Mouse (Mus musculus) adrenal gland, postnatal 25 days (tissue): ENCODE results near the gene Olfr901. TPM values are rescaled to one million over a fixed set of nuclear protein-coding genes. Genes with fewer than 3 reads are reported as not detected.
"Not testable (repeated sequence)": the region's sequence is repeated elsewhere in the genome, so short reads cannot be mapped to it uniquely, and the experiment has no call there.

Experiments
- DNase-seq: peaks from one replicate; pipeline ENCODE4 v3.0.0; 2021; ENCODE audit warnings: mixed read lengths
- long read RNA-seq: library from polyadenylated mRNA; stranded (forward); transcript quantifications from one replicate; pipeline ENCODE4 v2.0.0, GENCODE M21; 2021
- total RNA-seq: library from RNA; stranded (reverse); gene quantifications from 2 replicates; pipeline ENCODE4 v1.2.3, GENCODE M21; 2021

Olfr901 gene
- not detected in 2 replicates for total RNA-seq
- long read RNA-seq = 0 reads

DNA sequence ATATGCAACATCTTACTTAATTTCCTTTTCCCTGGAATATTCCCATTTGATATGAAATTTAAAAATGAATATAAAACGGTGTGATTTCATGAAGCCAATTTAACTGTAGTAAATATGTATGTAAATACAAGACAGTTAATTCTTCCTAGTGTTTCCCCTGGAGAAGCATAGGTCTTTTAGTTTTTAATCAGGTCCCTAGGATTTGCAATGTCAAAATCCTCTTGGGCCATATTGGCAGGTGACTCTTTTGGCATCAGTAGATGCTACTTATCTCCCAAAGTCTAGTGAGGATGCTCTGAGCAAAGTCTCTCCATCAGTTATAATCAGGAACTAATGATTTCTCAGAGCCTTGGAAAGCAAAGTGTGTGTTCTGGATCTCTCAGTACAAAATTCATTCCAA is at the start of gene Olfr901:
TSS of gene Olfr901 (plus strand) at position 301 of the 400 bp plus-strand sequence.
- DNase-seq = no peak

DNA sequence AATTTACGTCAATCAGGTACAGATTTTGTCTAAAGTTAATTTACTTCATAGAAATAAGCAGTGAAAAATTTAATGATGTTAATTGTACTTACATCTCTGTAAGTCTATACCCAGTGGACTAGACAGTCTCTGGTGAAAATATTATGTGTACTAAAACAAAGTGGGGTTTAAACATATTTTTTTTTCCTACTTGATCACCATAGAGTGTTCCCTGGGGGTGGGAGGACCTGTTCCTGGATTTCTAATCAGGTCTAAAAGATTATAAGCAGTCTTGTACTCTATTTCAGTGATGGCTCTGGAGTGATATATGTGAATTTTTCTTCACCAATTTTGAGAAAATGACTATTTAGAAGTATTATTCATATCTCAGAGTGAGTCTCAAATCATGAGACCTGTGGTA is 27.9 kb upstream of the Olfr901 start, which contains the start of gene Olfr147:
TSS of gene Olfr147 (plus strand) at position 301 of the 400 bp plus-strand sequence.
- DNase-seq = no peak

DNA sequence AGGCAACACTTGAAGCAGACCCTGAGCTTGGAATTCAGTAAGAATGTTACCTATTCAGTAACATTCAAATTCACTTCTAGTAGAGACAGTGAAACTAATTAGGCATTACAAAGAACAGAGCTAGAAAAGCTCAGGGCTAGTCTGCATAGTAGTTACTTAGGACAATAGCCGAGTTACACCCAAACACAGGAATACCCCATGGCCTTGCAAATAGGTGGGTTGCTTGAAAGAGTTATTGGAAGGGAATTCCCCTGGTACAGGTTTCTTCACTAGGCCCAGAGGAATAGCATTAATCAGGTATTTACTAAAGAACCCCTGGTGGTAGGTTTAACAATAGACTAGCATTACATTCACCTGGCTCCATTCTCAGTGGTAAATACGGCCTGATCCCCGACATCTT is 21.8 kb upstream of the Olfr901 start:
- DNase-seq = not testable (repeated sequence)

DNA sequence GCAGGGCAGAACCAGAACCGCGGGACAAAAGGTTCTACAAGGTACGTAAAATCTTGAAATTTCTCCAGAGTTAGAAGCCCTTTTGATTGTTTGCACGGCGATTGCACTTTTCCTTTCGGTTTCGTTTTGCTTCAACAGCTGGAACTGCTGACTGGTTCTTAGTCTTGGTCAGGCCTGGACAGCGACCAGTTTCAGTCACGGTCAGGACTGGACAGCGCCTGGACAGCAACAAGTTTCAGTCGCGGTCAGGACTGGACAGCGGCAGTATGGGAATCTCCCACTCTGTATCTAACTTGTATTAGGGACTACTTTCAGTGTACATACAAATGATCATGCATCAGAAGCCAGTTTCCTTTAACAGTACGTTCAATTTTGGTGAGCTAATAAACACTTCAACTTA is 15.8 kb upstream of the Olfr901 start:
- not testable (repeated sequence) for DNase-seq

DNA sequence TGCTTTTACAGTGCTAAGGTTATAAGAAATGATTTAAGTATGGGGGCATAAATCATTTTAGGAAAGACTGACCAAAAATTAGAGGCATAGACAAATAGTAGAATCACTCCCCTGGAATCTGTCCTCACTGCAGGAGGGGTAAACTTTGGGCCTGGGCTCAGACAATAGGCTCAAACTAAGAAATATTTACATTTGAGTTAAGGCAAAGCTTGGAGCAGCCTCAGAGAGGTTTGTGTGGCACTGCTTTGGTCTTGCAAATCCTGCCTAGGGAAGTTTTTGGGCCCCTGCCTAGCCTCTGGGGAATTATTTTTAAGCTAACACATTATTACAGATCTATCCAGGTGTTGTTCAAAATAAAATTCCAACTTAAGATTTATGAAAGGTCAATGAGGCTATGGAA is 5.5 kb upstream of the Olfr901 start:
- no peak for DNase-seq

DNA sequence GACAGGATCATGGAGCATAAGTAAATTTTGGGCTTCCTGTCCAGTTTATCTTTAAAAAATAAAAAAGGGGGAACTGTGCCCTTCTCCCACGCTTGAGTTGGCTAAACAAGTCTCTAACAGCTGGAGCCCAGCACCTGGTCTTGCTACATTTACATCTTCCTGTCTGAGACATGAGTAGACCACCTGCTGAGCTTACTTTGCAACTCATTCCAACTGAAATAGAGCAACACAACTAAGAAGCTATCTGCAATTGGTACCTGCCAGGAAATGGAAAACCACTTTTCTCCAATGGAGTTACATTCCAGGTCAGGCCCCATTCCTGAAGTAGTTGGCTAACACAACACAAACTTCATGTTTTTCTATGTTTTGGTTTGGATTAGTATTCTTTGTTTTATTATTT is 2.2 kb upstream of the Olfr901 start:
- DNase-seq = no peak

DNA sequence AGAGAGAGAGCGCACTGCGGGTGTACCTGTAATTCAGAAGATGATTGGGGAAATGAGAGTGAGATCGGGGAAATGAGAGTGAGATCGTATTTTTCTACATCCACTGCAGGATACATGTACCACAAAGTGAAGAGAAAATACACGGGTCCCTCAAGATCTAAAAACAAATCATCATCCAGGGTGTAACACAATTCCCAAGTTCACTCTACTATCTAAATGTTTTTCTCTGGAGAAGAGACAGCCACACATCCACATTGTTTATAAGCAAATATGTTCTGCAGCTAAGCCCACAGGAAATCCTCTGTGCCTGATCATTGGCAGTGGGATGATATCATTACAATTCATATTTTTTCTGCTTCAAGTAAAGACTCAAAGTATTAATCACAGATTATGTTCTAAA is 18.1 kb downstream of the Olfr901 start, which contains the start of gene Olfr902:
TSS of gene Olfr902 (plus strand) at position 301 of the 400 bp plus-strand sequence.
- no peak for DNase-seq

DNA sequence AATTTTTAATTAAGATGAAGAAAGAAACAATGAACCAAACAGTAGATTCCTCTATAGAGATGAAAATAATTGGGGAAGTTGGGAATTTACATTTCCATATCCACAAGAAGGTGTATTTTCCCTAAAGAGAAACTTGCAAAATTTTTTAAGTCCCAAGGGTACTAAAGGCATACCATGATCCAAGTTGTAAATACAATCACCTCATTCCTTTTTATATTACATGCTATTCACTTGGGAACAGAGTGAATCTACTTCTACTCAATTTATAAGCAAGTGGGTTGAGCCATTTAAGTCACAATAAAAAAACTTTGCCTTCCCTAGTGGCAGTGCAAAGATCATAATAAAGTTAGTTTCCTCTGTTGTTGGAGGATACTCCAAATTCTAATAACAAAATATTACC is 33.6 kb downstream of the Olfr901 start, which contains the start of gene Olfr904:
TSS of gene Olfr904 (plus strand) at position 301 of the 400 bp plus-strand sequence.
- no peak for DNase-seq

DNA sequence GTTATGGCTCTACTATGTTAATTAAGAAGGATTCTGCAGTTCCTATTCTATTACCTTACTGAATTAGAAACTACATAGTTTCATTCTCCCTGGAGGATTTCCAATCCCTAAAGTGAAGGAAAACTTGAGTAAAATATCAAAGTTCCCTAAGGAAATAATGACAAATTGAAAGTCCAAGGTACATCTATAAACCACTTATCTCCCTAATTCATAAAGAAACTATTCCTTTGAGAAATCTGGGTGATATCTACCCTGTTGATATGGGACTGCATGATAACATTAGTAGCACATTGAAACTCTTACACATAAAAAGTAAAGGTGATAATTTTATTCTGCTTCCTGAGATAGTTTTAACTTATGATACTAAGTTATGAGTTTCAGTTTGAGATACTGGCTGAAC is 41.6 kb downstream of the Olfr901 start, which contains the start of gene Olfr905:
TSS of gene Olfr905 (plus strand) at position 301 of the 400 bp plus-strand sequence.
- no peak for DNase-seq

Other genes with a start within 250 kb of the Olfr901 start
- not detected in 2 replicates for gene Olfr891, start 248.6 kb upstream of the Olfr901 start, total RNA-seq
- not detected in 2 replicates for gene Olfr893, start 221.1 kb upstream of the Olfr901 start, total RNA-seq
- gene Olfr894, start 211.4 kb upstream of the Olfr901 start, total RNA-seq = not detected in 2 replicates
- not detected in 2 replicates for gene Olfr143, start 176.7 kb upstream of the Olfr901 start, total RNA-seq
- not detected in 2 replicates for gene Olfr895, start 161.6 kb upstream of the Olfr901 start, total RNA-seq
- not detected in 2 replicates for gene Olfr896-ps1, start 138.3 kb upstream of the Olfr901 start, total RNA-seq
- not detected in 2 replicates for gene Olfr25, start 100.4 kb upstream of the Olfr901 start, total RNA-seq
- not detected in 2 replicates for gene Olfr898, start 81.0 kb upstream of the Olfr901 start, total RNA-seq
- not detected in 2 replicates for gene Olfr250, start 62.6 kb upstream of the Olfr901 start, total RNA-seq
- not detected in 2 replicates for gene Olfr251, start 52.4 kb upstream of the Olfr901 start, total RNA-seq
- gene Olfr147, start 27.8 kb upstream of the Olfr901 start, total RNA-seq = not detected in 2 replicates
- gene Olfr902, start 18.2 kb downstream of the Olfr901 start, total RNA-seq = not detected in 2 replicates
- not detected in 2 replicates for gene Olfr904, start 33.7 kb downstream of the Olfr901 start, total RNA-seq
- not detected in 2 replicates for gene Olfr905, start 41.7 kb downstream of the Olfr901 start, total RNA-seq
- not detected in 2 replicates for gene Olfr906, start 57.6 kb downstream of the Olfr901 start, total RNA-seq
- not detected in 2 replicates for gene Olfr907, start 66.3 kb downstream of the Olfr901 start, total RNA-seq
- not detected in 2 replicates for gene Olfr911-ps1, start 92.1 kb downstream of the Olfr901 start, total RNA-seq
- not detected in 2 replicates for gene Olfr910, start 108.4 kb downstream of the Olfr901 start, total RNA-seq
- gene Olfr912, start 150.7 kb downstream of the Olfr901 start, total RNA-seq = not detected in 2 replicates
- gene Olfr913, start 163.3 kb downstream of the Olfr901 start, total RNA-seq = not detected in 2 replicates
- gene Olfr914, start 175.6 kb downstream of the Olfr901 start, total RNA-seq = not detected in 2 replicates
- gene Olfr916, start 230.4 kb downstream of the Olfr901 start, total RNA-seq = not detected in 2 replicates
- gene Olfr917, start 236.4 kb downstream of the Olfr901 start, total RNA-seq = not detected in 2 replicates
- gene Olfr918, start 245.1 kb downstream of the Olfr901 start, total RNA-seq = not detected in 2 replicates